Mouse (Mus musculus): ENCODE measurements at regions not wholly inside any gene's neighbourhood (a gene's known extent, or its start where the extent isn't known, plus 50 kb on each side); places are given as distances from the start of the nearest gene placed in this dataset.

DNA sequence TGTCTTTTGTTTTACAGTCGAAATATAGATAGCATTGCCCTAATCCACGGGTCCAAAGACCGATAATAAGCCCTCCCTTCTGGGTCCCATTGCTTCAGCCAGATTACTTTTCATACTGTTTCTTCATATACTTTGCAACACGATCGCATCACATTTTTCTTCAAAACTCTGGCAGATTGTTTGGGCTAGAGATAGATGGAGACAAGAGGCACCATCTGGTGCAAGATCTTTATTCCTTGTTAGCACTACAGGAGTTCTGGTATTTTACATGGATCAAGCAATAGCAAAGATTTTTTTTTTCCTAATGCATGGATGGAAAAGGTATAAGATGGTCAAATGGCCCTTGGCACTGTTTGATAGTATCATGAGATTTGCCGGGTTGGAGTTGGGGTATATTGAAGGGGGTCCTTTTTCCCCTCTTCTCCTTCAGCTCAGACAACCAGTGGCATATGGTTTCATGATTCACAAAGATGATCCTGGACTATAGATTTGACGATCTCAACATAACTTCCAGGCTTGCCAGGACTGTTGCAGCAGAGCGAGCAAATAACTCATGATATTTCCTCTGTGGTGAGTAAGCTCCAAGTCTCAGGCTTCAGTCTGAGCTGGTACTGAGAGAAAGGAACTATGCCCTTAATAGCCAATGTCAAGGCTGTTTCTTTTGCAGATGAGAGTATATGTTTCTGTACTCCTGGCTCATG, 127.6 kb upstream of the Mef2c start:
- no peak overlapping the region for H3K4me2 ChIP-seq (ENCODE audit: low read depth)
- H3K27me3 ChIP-seq (ENCODE audit: control insufficient read depth, insufficient read depth, insufficient read length) = no peaks in the 10 kb centered on the region
- H3K36me3 ChIP-seq (ENCODE audit: control insufficient read depth, insufficient read depth) = no peaks in the 10 kb centered on the region
- no peaks in the 10 kb centered on the region for H3K79me2 ChIP-seq (ENCODE audit: control insufficient read depth, insufficient read depth)
- no peak for TF ChIP-seq MAX (IDR thresholded peaks at IDR 0.05; ENCODE audit: low read depth)
- TF ChIP-seq USF1 (IDR thresholded peaks at IDR 0.05; ENCODE audit: low read depth) = no peak
- no peak for TF ChIP-seq MYOD1 (IDR thresholded peaks at IDR 0.05; ENCODE audit: control insufficient read depth in 1 of 3, insufficient read length in 2 of 3, low read depth in 2 of 3)
- H3K4me3 ChIP-seq = no peak overlapping the region
- H3ac ChIP-seq (ENCODE audit: control insufficient read depth, insufficient read length) = no peak overlapping the region

DNA sequence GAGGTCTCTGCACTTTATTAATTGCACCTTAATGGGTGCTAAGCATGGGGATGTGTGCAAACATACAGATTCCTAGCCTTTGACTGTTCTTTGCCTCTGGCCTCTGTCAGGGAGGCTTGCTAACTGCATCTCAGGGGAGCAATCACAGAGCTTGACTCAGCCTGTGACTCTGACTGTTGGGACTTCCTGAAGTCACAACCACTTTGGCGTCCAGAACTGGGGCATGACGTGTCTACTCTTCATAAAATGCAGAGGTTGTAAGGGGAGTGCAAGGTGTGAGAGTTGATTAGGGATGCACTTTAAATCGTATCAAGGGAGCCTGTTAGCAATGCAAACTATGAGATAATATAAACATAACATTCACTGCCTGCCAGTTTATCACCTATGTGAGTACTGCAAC, 125.2 kb upstream of the Mef2c start:
- Histone ChIP-seq H3ac (ENCODE audit: control insufficient read depth, insufficient read length) (no peak overlapping the region), H3K4me2 (ENCODE audit: low read depth) (no peak overlapping the region), H3K27me3 (ENCODE audit: control insufficient read depth, insufficient read depth, insufficient read length) (no peaks in the 10 kb centered on the region), H3K79me2 (ENCODE audit: control insufficient read depth, insufficient read depth) (no peaks in the 10 kb centered on the region), H3K4me3 (no peak overlapping the region), H3K36me3 (ENCODE audit: control insufficient read depth, insufficient read depth) (no peaks in the 10 kb centered on the region)
- no peak for TF ChIP-seq MYOD1 (IDR thresholded peaks at IDR 0.05; ENCODE audit: control insufficient read depth in 1 of 3, insufficient read length in 2 of 3, low read depth in 2 of 3)
- no peak for TF ChIP-seq CEBPB (IDR thresholded peaks at IDR 0.05; ENCODE audit: insufficient read depth, poor library complexity, severe bottlenecking)
- no peak for TF ChIP-seq USF1 (IDR thresholded peaks at IDR 0.05; ENCODE audit: low read depth)
- no peak for TF ChIP-seq TCF3 (IDR thresholded peaks at IDR 0.05; ENCODE audit: insufficient read length, low read depth)
- no peak for TF ChIP-seq REST (IDR thresholded peaks at IDR 0.05; ENCODE audit: insufficient read depth, insufficient read length)
- no peak for TF ChIP-seq TCF12 (IDR thresholded peaks at IDR 0.05; ENCODE audit: insufficient read depth, poor library complexity, severe bottlenecking)
- no peak for TF ChIP-seq MAX (IDR thresholded peaks at IDR 0.05; ENCODE audit: low read depth)
- TF ChIP-seq MYOG (IDR thresholded peaks at IDR 0.05; ENCODE audit: control insufficient read depth in 1 of 3, insufficient read depth in 1 of 3, insufficient read length in 2 of 3, low read depth in 2 of 3) = no peak
- no peak for TF ChIP-seq E2F4 (IDR thresholded peaks at IDR 0.05; ENCODE audit: insufficient read depth)
- TF ChIP-seq POLR2A (IDR thresholded peaks at IDR 0.05; ENCODE audit: insufficient read length, low read depth) = no peak
- TF ChIP-seq SRF (IDR thresholded peaks at IDR 0.05; ENCODE audit: control insufficient read depth, insufficient read length, low read depth) = no peak
- TF ChIP-seq POLR2AphosphoS2 (IDR thresholded peaks at IDR 0.05; ENCODE audit: insufficient read length, low read depth) = no peak

DNA sequence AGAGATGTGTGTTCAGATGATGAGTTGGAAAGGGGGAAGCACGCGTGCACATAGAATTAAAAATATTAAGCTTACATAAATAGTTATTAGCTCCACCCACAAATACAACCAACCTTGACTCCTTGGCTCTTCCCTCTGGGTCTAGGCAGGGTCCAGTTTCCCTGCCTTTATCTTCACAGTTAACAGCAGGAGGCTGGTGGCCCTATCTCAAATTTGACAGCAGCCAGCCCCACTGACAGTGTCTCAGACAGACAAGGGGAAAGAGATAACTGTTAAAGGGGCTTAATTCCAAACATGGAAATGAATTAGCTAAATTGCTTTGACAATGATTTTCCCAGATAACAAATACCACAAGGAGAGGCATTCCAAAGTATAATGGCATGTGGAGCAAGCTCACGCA, 121.2 kb upstream of the Mef2c start:
- Histone ChIP-seq H3K27me3 (ENCODE audit: control insufficient read depth, insufficient read depth, insufficient read length) (no peaks in the 10 kb centered on the region), H3K4me2 (ENCODE audit: low read depth) (no peak overlapping the region)
- TF ChIP-seq MYOD1 (IDR thresholded peaks at IDR 0.05; ENCODE audit: control insufficient read depth in 1 of 3, insufficient read length in 2 of 3, low read depth in 2 of 3) = no peak
- no peak for TF ChIP-seq TCF12 (IDR thresholded peaks at IDR 0.05; ENCODE audit: insufficient read depth, poor library complexity, severe bottlenecking)

DNA sequence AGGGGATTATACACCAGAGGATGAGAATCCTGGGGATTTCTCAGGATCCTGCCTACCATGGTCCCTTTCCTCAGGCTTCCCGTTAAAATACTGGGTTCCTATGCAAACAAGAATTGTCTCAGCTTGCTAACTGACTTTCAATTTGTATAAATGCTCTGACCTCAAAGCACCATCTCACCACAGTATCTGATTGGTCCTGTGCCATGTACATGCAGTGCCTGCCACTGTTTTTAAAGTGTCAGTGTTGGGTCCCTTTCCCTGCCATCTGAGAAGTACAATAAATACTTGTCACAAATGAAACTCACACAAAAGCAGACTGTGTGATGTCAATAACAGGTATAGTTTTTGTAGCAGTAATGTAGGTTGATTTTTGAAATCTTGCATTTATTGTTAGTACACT, 109.1 kb upstream of the Mef2c start:
- Histone ChIP-seq H3K27me3 (ENCODE audit: control insufficient read depth, insufficient read depth, insufficient read length) (no peaks in the 10 kb centered on the region), H3K79me2 (ENCODE audit: control insufficient read depth, insufficient read depth) (no peaks in the 10 kb centered on the region), H3ac (ENCODE audit: control insufficient read depth, insufficient read length) (no peak overlapping the region), H3K4me3 (no peak overlapping the region), H3K36me3 (ENCODE audit: control insufficient read depth, insufficient read depth) (no peaks in the 10 kb centered on the region), H3K4me2 (ENCODE audit: low read depth) (peak overlapping the region; percentile 9)
- TF ChIP-seq POLR2A (IDR thresholded peaks at IDR 0.05; ENCODE audit: insufficient read length, low read depth) = no peak
- TF ChIP-seq USF1 (IDR thresholded peaks at IDR 0.05; ENCODE audit: low read depth) = no peak
- TF ChIP-seq TCF3 (IDR thresholded peaks at IDR 0.05; ENCODE audit: insufficient read length, low read depth) = no peak
- no peak for TF ChIP-seq MYOD1 (IDR thresholded peaks at IDR 0.05; ENCODE audit: control insufficient read depth in 1 of 3, insufficient read length in 2 of 3, low read depth in 2 of 3)
- no peak for TF ChIP-seq MYOG (IDR thresholded peaks at IDR 0.05; ENCODE audit: control insufficient read depth in 1 of 3, insufficient read depth in 1 of 3, insufficient read length in 2 of 3, low read depth in 2 of 3)
- no peak for TF ChIP-seq CEBPB (IDR thresholded peaks at IDR 0.05; ENCODE audit: insufficient read depth, poor library complexity, severe bottlenecking)
- no peak for TF ChIP-seq REST (IDR thresholded peaks at IDR 0.05; ENCODE audit: insufficient read depth, insufficient read length)
- no peak for TF ChIP-seq MAX (IDR thresholded peaks at IDR 0.05; ENCODE audit: low read depth)
- no peak for TF ChIP-seq SRF (IDR thresholded peaks at IDR 0.05; ENCODE audit: control insufficient read depth, insufficient read length, low read depth)
- TF ChIP-seq TCF12 (IDR thresholded peaks at IDR 0.05; ENCODE audit: insufficient read depth, poor library complexity, severe bottlenecking) = no peak
- TF ChIP-seq E2F4 (IDR thresholded peaks at IDR 0.05; ENCODE audit: insufficient read depth) = no peak
- TF ChIP-seq POLR2AphosphoS2 (IDR thresholded peaks at IDR 0.05; ENCODE audit: insufficient read length, low read depth) = no peak

More for the DNA sequence above, 121.2 kb upstream of the Mef2c start:
- no peak overlapping the region for H3K4me3 ChIP-seq
- H3ac ChIP-seq (ENCODE audit: control insufficient read depth, insufficient read length) = no peak overlapping the region
- H3K36me3 ChIP-seq (ENCODE audit: control insufficient read depth, insufficient read depth) = no peaks in the 10 kb centered on the region
- no peaks in the 10 kb centered on the region for H3K79me2 ChIP-seq (ENCODE audit: control insufficient read depth, insufficient read depth)

DNA sequence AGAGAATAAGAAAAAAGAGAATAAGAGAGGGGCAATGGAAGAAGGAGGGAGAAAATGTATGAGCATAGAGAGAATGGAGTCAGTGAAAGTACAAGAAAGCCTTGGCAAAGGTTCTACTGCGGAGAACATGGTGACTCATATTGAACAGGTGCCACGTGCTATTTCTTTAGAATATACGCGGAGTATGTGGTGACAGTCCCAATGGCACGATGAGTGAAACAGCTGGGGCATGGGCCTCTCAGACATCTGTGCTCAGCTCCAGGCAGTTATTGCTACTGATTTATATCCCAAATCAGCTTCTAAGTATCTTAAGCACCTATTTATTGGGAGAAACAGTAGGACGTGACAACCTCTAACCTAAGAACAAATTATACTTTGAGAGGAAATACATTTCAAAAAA, 104.5 kb upstream of the Mef2c start:
- TF ChIP-seq MYOG (IDR thresholded peaks at IDR 0.05; ENCODE audit: control insufficient read depth in 1 of 3, insufficient read depth in 1 of 3, insufficient read length in 2 of 3, low read depth in 2 of 3) = peak in 2 of 3 experiments; percentile 15 to 57
- TF ChIP-seq TCF3 (IDR thresholded peaks at IDR 0.05; ENCODE audit: insufficient read length, low read depth) = no peak
- TF ChIP-seq MAX (IDR thresholded peaks at IDR 0.05; ENCODE audit: low read depth) = no peak
- TF ChIP-seq E2F4 (IDR thresholded peaks at IDR 0.05; ENCODE audit: insufficient read depth) = no peak
- TF ChIP-seq POLR2A (IDR thresholded peaks at IDR 0.05; ENCODE audit: insufficient read length, low read depth) = no peak
- TF ChIP-seq CEBPB (IDR thresholded peaks at IDR 0.05; ENCODE audit: insufficient read depth, poor library complexity, severe bottlenecking) = no peak
- no peak for TF ChIP-seq USF1 (IDR thresholded peaks at IDR 0.05; ENCODE audit: low read depth)
- TF ChIP-seq TCF12 (IDR thresholded peaks at IDR 0.05; ENCODE audit: insufficient read depth, poor library complexity, severe bottlenecking) = peak; percentile 33
- no peak for TF ChIP-seq REST (IDR thresholded peaks at IDR 0.05; ENCODE audit: insufficient read depth, insufficient read length)
- TF ChIP-seq POLR2AphosphoS2 (IDR thresholded peaks at IDR 0.05; ENCODE audit: insufficient read length, low read depth) = no peak
- peak in 1 of 3 experiments; percentile 73 for TF ChIP-seq MYOD1 (IDR thresholded peaks at IDR 0.05; ENCODE audit: control insufficient read depth in 1 of 3, insufficient read length in 2 of 3, low read depth in 2 of 3)
- TF ChIP-seq SRF (IDR thresholded peaks at IDR 0.05; ENCODE audit: control insufficient read depth, insufficient read length, low read depth) = no peak
- H3K4me2 ChIP-seq (ENCODE audit: low read depth) = no peak overlapping the region
- no peaks in the 10 kb centered on the region for H3K79me2 ChIP-seq (ENCODE audit: control insufficient read depth, insufficient read depth)
- no peak overlapping the region for H3ac ChIP-seq (ENCODE audit: control insufficient read depth, insufficient read length)
- no peaks in the 10 kb centered on the region for H3K27me3 ChIP-seq (ENCODE audit: control insufficient read depth, insufficient read depth, insufficient read length)
- H3K36me3 ChIP-seq (ENCODE audit: control insufficient read depth, insufficient read depth) = no peaks in the 10 kb centered on the region
- no peak overlapping the region for H3K4me3 ChIP-seq
